Mouse (Mus musculus) lung, embryonic 15.5 days (tissue): Measurements from ENCODE around the gene Ptprs. TPM values are rescaled to one million over a fixed set of nuclear protein-coding genes. Genes with fewer than 3 reads are reported as not detected.

Experiments used
- ATAC-seq: fragments of 200-750 bp; cut with Nextera tagmentation; 2 replicates; pipeline ENCODE4 v1.8.0; 2017; ENCODE audit warnings: moderate number of reproducible peaks, borderline replicate concordance; ENCODE audit not compliant: low FRiP score, low TSS enrichment; ENCODE audit errors: extremely low read depth
- H3K27ac ChIP-seq: fragments of 300-500 bp; sonication (generic); 2 replicates; pipeline ENCODE4 v1.5.1; 2015; ENCODE audit warnings: moderate library complexity, mild to moderate bottlenecking, inconsistent platforms
- H3K27me3 ChIP-seq: fragments of 300-500 bp; sonication (generic); 2 replicates; pipeline ENCODE4 v1.6.1; 2015; ENCODE audit warnings: inconsistent platforms
- H3K36me3 ChIP-seq: fragments of 300-500 bp; sonication (generic); 2 replicates; pipeline ENCODE4 v1.6.1; 2015; ENCODE audit warnings: inconsistent platforms
- H3K4me1 ChIP-seq: fragments of 300-500 bp; sonication (generic); 2 replicates; pipeline ENCODE4 v1.6.1; 2015; ENCODE audit warnings: inconsistent platforms
- H3K4me2 ChIP-seq: fragments of 300-500 bp; sonication (generic); 2 replicates; pipeline ENCODE4 v1.6.1; 2015; ENCODE audit warnings: inconsistent platforms, mild to moderate bottlenecking, moderate library complexity
- H3K4me3 ChIP-seq: fragments of 300-500 bp; sonication (generic); 2 replicates; pipeline ENCODE4 v1.5.1; 2015; ENCODE audit warnings: mild to moderate bottlenecking, inconsistent platforms
- H3K9ac ChIP-seq: fragments of 300-500 bp; sonication (generic); 2 replicates; pipeline ENCODE4 v1.6.1; 2015; ENCODE audit warnings: inconsistent platforms
- H3K9me3 ChIP-seq: fragments of 300-500 bp; sonication (generic); 2 replicates; pipeline ENCODE4 v1.6.1; 2016; ENCODE audit warnings: inconsistent platforms
- WGBS: fragments of 180-500 bp; shearing (Covaris S2); methylation state at CpG from one replicate; pipeline ENCODE4 v1.1.7; 2015; 5-methylcytosine and 5-hydroxymethylcytosine counted together
- polyA plus RNA-seq: library from polyadenylated mRNA; unstranded; fragments of >200 nt; fragmentation: Nextera tagmentation; extraction: Ambion mirVana; gene quantifications from 2 replicates; pipeline ENCODE4 v1.2.1, GENCODE M21; 2015

The Ptprs gene
- polyA plus RNA-seq, 1 experiment from 2014 or later = 77.9 TPM

GRCm38 (mm10) chr17:56472733-56473610 is 3.3 kb downstream of the Ptprs start:
- Histone ChIP-seq H3K27ac (no peak overlapping the region), H3K4me3 (peak overlapping the region; percentile 59), H3K9ac (no peak overlapping the region), H3K9me3 (no peaks in the 10 kb centered on the region; the same call in 1 of the 2 replicates), H3K36me3 (no peaks in the 10 kb centered on the region), H3K4me1 (peaks cover 79% of the 10 kb centered on the region), H3K4me2 (peak overlapping the region; percentile 99), H3K27me3 (peaks cover 48% of the 10 kb centered on the region)
- WGBS = 3% methylated on average over 50 of the region's 50 CpGs
- no peak for ATAC-seq

GRCm38 (mm10) chr17:56472121-56472520 is 4.2 kb downstream of the Ptprs start:
- Histone ChIP-seq H3K36me3 (no peaks in the 10 kb centered on the region), H3K9ac (no peak overlapping the region), H3K27ac (no peak overlapping the region), H3K4me2 (peak overlapping the region; percentile 99), H3K27me3 (peaks cover 48% of the 10 kb centered on the region), H3K4me1 (peaks cover 87% of the 10 kb centered on the region), H3K4me3 (no peak overlapping the region), H3K9me3 (no peaks in the 10 kb centered on the region; the same call in 1 of the 2 replicates)
- no peak for ATAC-seq
- WGBS = 13% methylated on average over 16 of the region's 16 CpGs

- Histone ChIP-seq H3K4me1 (peaks cover 90% of the 10 kb centered on the region), H3K27me3 (peaks cover 48% of the 10 kb centered on the region), H3K4me3 (no peak overlapping the region), H3K9ac (no peak overlapping the region), H3K27ac (no peak overlapping the region), H3K4me2 (no peak overlapping the region), H3K9me3 (no peaks in the 10 kb centered on the region), H3K36me3 (no peaks in the 10 kb centered on the region)
- WGBS = 60% methylated on average over 5 of the region's 5 CpGs
- no peak for ATAC-seq
These were observed 5.1 kb downstream of the Ptprs start for GRCm38 (mm10) chr17:56471136-56471535.

GRCm38 (mm10) chr17:56470571-56470970 is 5.7 kb downstream of the Ptprs start:
- WGBS = 18% methylated on average over 10 of the region's 10 CpGs
- H3K27me3 ChIP-seq = peaks cover 46% of the 10 kb centered on the region
- no peaks in the 10 kb centered on the region for H3K36me3 ChIP-seq
- H3K9ac ChIP-seq = no peak overlapping the region
- no peak overlapping the region for H3K27ac ChIP-seq
- H3K9me3 ChIP-seq = no peaks in the 10 kb centered on the region
- no peak for ATAC-seq
- peak overlapping the region; percentile 28; the same call in 1 of the 2 replicates for H3K4me3 ChIP-seq
- H3K4me1 ChIP-seq = peaks cover 87% of the 10 kb centered on the region
- peak overlapping the region; percentile 54 for H3K4me2 ChIP-seq

- peak overlapping the region; percentile 25 for H3K27ac ChIP-seq
- peaks cover 82% of the 10 kb centered on the region for H3K4me1 ChIP-seq
- H3K9me3 ChIP-seq = no peaks in the 10 kb centered on the region
- no peak overlapping the region for H3K9ac ChIP-seq
- H3K27me3 ChIP-seq = peaks cover 41% of the 10 kb centered on the region
- no peaks in the 10 kb centered on the region for H3K36me3 ChIP-seq
- peak overlapping the region; percentile 54 for H3K4me2 ChIP-seq
- ATAC-seq = no peak
- H3K4me3 ChIP-seq = peak overlapping the region; percentile 28
- WGBS = 2% methylated on average over 24 of the region's 26 CpGs
These were observed 6.3 kb downstream of the Ptprs start for GRCm38 (mm10) chr17:56470001-56470436.

GRCm38 (mm10) chr17:56469275-56469674 is 7.0 kb downstream of the Ptprs start:
- no peak for ATAC-seq
- no peak overlapping the region for H3K4me3 ChIP-seq
- no peak overlapping the region for H3K9ac ChIP-seq
- H3K9me3 ChIP-seq = no peaks in the 10 kb centered on the region
- H3K36me3 ChIP-seq = no peaks in the 10 kb centered on the region
- H3K4me1 ChIP-seq = peaks cover 80% of the 10 kb centered on the region
- H3K4me2 ChIP-seq = peak overlapping the region; percentile 54
- peak overlapping the region; percentile 25 for H3K27ac ChIP-seq
- H3K27me3 ChIP-seq = peaks cover 33% of the 10 kb centered on the region
- WGBS = 31% methylated on average over 8 of the region's 8 CpGs

- Histone ChIP-seq H3K27me3 (peaks cover 29% of the 10 kb centered on the region), H3K4me2 (peak overlapping the region; percentile 54), H3K4me3 (no peak overlapping the region), H3K9me3 (no peaks in the 10 kb centered on the region), H3K36me3 (no peaks in the 10 kb centered on the region), H3K9ac (no peak overlapping the region), H3K27ac (peak overlapping the region; percentile 25), H3K4me1 (peaks cover 78% of the 10 kb centered on the region)
- ATAC-seq = no peak
- 35% methylated on average over 7 of the region's 7 CpGs for WGBS
These were observed 7.4 kb downstream of the Ptprs start for GRCm38 (mm10) chr17:56468870-56469269.

- H3K4me1 ChIP-seq = peaks cover 78% of the 10 kb centered on the region
- no peak for ATAC-seq
- no peak overlapping the region for H3K4me2 ChIP-seq
These were observed 7.9 kb downstream of the Ptprs start for GRCm38 (mm10) chr17:56468380-56468779.

GRCm38 (mm10) chr17:56467456-56467884 is 8.8 kb downstream of the Ptprs start:
- Histone ChIP-seq H3K4me3 (0 out of 2 replicates have a peak overlapping the region, but pooled peaks have one; percentile 9), H3K27ac (peak overlapping the region; percentile 92), H3K27me3 (peaks cover 15% of the 10 kb centered on the region), H3K4me1 (peaks cover 76% of the 10 kb centered on the region), H3K9me3 (no peaks in the 10 kb centered on the region), H3K4me2 (peak overlapping the region; percentile 45), H3K36me3 (no peaks in the 10 kb centered on the region), H3K9ac (no peak overlapping the region)
- peak; percentile 55; the same call in 1 of the 2 replicates for ATAC-seq
- WGBS = 16% methylated on average over 7 of the region's 7 CpGs

More at GRCm38 (mm10) chr17:56468380-56468779, 7.9 kb downstream of the Ptprs start:
- Histone ChIP-seq H3K36me3 (no peaks in the 10 kb centered on the region), H3K9me3 (no peaks in the 10 kb centered on the region), H3K4me3 (no peak overlapping the region), H3K27ac (peak overlapping the region; percentile 92), H3K27me3 (peaks cover 24% of the 10 kb centered on the region), H3K9ac (no peak overlapping the region)
- WGBS = 89% methylated on average over 9 of the region's 9 CpGs

GRCm38 (mm10) chr17:56466747-56467146 is 9.5 kb downstream of the Ptprs start:
- 67% methylated on average over 6 of the region's 6 CpGs for WGBS
- no peaks in the 10 kb centered on the region for H3K36me3 ChIP-seq
- peak overlapping the region; percentile 45; the same call in 1 of the 2 replicates for H3K4me2 ChIP-seq
- no peaks in the 10 kb centered on the region for H3K9me3 ChIP-seq
- H3K4me3 ChIP-seq = no peak overlapping the region
- H3K27ac ChIP-seq = peak overlapping the region; percentile 92
- H3K4me1 ChIP-seq = peaks cover 69% of the 10 kb centered on the region
- peaks cover 8% of the 10 kb centered on the region; the same call in 1 of the 2 replicates for H3K27me3 ChIP-seq
- H3K9ac ChIP-seq = no peak overlapping the region
- ATAC-seq = no peak

GRCm38 (mm10) chr17:56464817-56465216 is 11.5 kb downstream of the Ptprs start:
- 68% methylated on average over 7 of the region's 7 CpGs for WGBS
- no peak for ATAC-seq

GRCm38 (mm10) chr17:56464345-56464744 is 11.9 kb downstream of the Ptprs start:
- no peaks in the 10 kb centered on the region for H3K9me3 ChIP-seq
- peak overlapping the region; percentile 97; the same call in 1 of the 2 replicates for H3K27ac ChIP-seq
- H3K4me3 ChIP-seq = no peak overlapping the region
- H3K36me3 ChIP-seq = no peaks in the 10 kb centered on the region
- WGBS = 88% methylated on average over 2 of the region's 2 CpGs
- H3K9ac ChIP-seq = no peak overlapping the region
- peaks cover 67% of the 10 kb centered on the region for H3K4me1 ChIP-seq
- ATAC-seq = no peak
- no peak overlapping the region for H3K4me2 ChIP-seq
- no peaks in the 10 kb centered on the region for H3K27me3 ChIP-seq

More at GRCm38 (mm10) chr17:56464817-56465216, 11.5 kb downstream of the Ptprs start:
- no peak overlapping the region for H3K4me2 ChIP-seq
- H3K4me1 ChIP-seq = peaks cover 67% of the 10 kb centered on the region
- no peak overlapping the region for H3K27ac ChIP-seq
- H3K4me3 ChIP-seq = no peak overlapping the region
- H3K36me3 ChIP-seq = no peaks in the 10 kb centered on the region
- no peaks in the 10 kb centered on the region for H3K27me3 ChIP-seq
- H3K9me3 ChIP-seq = no peaks in the 10 kb centered on the region
- H3K9ac ChIP-seq = no peak overlapping the region
